Mouse (Mus musculus): Measurements from ENCODE around the gene Gpr87.

GRCm38 (mm10) chr3:59139651-59140051 lies 55.3 kb downstream of the Gpr87 start:
- TF ChIP-seq POLR2A (IDR thresholded peaks at IDR 0.05; ENCODE audit: borderline replicate concordance, insufficient read depth, low read length), result no peak
- TF ChIP-seq CTCF (IDR thresholded peaks at IDR 0.05; ENCODE audit: borderline replicate concordance, insufficient read depth, low read depth, low read length), result no peak
